Mouse (Mus musculus) olfactory bulb, adult 2 months (tissue): Measurements from ENCODE around the gene Sertad1.

Source experiments
- CTCF ChIP-seq: fragments of 200-500 bp; IDR thresholded peaks from 2 replicates; pipeline ENCODE4 v1.5.1; 2012; ENCODE audit warnings: low read depth, mild to moderate bottlenecking, low read length, moderate library complexity; ENCODE audit not compliant: insufficient read depth
- POLR2A ChIP-seq: fragments of 200-500 bp; IDR thresholded peaks from 2 replicates; pipeline ENCODE4 v1.6.1; 2012; ENCODE audit warnings: mild to moderate bottlenecking, low read depth, low read length, moderate library complexity; ENCODE audit not compliant: insufficient read depth

GRCm38 (mm10) chr7:27486770-27487697 lies at the start of gene Sertad1:
- peak; percentile 99 for TF ChIP-seq CTCF
- TF ChIP-seq POLR2A, result peak; percentile 90
